Mouse (Mus musculus) embryo, embryonic 11 days (tissue): Measurements from ENCODE around the gene Synpo2.
"Not testable (repeated sequence)": the region's sequence is repeated elsewhere in the genome, so short reads cannot be mapped to it uniquely, and the experiment has no call there.

Experiments used
- DNase-seq: peaks from one replicate; pipeline ENCODE4 v3.0.0-alpha.2; 2015

Gene Synpo2

GRCm38 (mm10) chr3:123128781-123129180 lies 107.2 kb downstream of the Synpo2 start:
- no peak for DNase-seq

- no peak for DNase-seq
Observed at GRCm38 (mm10) chr3:123128091-123128490, 107.9 kb downstream of the Synpo2 start.

- not testable (repeated sequence) for DNase-seq
Observed at GRCm38 (mm10) chr3:123126741-123127140, 109.2 kb downstream of the Synpo2 start.

DNA sequence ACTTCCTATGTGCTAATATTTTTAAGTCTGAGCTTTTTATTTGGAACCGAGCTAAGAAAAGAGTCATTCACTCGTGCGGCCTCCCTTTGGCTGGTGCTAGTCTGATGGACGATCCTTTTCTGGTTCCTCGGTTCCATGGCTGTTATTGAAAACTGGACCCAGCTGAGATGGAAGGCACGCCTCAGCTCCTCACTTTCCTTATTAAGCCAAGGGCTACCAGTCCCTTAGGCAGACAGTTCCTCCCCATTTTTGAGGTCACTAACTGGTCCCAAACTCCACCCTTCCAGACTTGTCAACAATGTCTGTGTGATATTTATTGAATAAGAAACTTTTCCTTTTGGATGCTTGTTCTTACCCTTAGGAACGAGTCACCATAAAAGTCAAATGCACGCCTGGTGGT lies 112.1 kb downstream of the Synpo2 start:
- DNase-seq, result no peak

DNA sequence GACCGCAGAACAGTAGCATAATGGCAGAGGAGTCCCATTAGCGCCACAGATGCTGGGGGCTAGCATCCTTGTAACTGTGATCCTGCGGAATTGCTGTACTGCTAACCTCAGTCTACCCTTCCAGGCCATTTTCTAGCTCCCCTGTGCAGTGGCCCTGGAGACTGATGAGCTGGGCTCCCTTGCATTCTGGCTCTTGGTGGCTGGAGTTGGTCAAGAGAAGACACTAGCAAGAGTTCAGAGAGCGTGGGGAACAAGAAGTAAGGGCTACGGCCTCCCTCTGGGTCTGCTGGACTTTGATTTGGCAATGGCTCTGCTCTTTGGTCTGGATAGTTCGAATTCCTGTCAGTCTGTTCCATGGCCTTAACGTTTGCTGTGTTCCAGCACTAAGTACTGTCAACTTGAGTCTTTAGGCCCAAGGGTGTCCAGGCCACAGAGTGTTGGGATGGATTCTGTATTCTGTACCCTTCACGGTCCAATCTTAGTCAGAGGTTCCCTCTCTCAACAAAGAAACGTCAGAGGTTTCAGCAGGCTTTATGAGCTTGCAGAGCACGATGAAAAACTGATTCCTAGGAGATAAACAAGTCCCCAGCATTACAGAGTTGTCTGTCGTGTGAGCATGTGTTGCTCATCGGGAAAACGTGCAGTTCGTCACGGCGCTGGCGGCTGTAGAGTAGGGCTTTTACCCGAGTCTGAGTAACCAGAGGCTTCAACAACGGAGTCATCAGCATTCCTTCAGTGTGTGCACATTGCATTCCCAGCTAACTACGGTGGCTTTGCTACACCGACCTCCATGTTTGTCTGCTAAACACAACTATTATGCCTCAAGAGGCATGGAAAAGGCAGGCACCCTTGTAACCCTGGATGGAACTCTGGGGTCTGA lies 113.6 kb downstream of the Synpo2 start:
- DNase-seq, result no peak

DNA sequence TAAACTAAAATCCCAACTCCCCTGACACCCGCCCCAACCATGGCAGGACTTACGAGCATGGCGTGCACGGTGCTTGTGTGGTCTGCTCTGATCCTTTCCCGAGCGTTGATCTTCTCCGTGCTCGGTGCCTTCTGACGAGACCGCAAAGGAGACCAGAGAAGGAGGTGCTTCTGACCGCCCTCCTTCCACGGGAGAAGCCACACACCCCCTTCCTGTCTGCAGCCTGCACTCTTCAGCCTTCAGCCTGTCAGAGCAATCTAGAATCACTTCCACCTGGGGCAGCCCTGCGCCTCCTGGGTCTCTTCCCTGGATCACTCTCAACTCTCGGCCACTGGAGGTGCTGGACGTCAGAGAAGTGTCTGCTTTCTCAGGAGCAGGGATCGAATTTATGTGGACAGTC lies 119.0 kb downstream of the Synpo2 start:
- DNase-seq, result peak; percentile 40

DNA sequence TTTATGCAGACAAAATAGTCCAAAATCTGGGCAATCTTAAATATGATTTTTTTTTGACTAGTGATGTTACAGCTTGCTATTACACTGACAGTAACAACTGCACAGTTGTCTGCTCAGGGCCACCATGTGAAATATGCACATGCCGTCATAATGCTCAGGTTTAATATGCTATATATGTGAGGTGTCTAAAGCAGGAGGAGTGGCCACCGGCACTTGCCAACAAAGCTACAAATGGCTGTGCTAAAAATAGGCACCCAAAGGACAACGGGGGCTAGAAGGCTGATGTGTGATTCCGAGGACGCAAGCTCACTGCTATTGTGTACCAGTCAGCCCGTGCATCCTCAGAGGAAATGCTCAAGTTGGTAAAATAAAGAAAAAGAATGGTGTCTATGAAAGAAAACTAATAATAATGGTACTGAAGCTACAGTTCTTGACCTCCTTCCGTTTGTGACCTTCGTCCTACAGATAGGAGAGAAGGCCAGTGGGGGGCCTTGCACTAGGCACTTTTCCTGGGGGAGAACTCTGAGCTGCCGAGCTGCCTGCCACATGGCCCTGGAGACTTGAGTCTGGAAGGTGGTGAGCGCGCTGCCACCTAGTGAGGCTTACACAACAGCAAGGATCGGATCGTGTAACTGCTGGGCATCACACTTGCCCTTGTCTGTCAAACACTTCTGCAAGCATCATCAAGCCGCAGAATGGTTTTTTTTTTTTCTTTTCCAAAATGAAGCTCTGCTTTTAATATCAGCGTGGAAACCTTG lies 120.0 kb downstream of the Synpo2 start:
- DNase-seq, result peak; percentile 52

DNA sequence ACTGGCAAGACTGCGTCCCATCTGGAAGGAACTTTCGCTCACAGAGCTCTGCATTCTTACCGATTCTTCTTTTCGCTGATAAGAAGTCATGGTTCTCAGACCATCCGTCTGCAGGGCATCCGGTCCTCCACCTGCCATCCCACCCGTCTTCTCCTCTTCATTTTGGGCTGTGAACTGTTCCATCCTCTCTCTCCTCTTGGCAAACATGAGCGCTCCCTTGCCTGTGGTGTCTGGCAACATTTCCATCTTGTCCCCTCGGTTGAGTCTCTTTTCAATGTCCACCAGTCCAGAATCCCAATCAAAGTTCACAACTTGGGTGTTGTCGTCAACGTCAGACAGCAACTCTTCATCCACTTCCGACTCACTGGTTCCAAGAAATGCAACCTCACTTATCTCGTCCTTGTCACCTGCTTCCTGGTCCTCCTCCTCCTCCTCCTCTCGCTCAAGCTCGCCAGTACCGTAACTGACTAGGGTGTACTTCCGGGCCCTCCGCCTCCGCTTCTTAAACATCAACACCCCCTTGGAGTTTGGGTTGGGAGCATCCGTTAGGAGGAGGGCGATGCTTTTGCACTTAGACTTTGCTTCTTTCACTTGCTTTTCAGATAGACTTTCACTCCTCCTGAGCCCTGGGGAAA lies 121.8 kb downstream of the Synpo2 start:
- no peak for DNase-seq

- no peak for DNase-seq
Observed at GRCm38 (mm10) chr3:123112781-123113180, 123.2 kb downstream of the Synpo2 start.

- no peak for DNase-seq
Observed at GRCm38 (mm10) chr3:123111071-123111711, 124.8 kb downstream of the Synpo2 start.

GRCm38 (mm10) chr3:123107830-123108549 lies 128.0 kb downstream of the Synpo2 start:
- DNase-seq, result no peak

DNA sequence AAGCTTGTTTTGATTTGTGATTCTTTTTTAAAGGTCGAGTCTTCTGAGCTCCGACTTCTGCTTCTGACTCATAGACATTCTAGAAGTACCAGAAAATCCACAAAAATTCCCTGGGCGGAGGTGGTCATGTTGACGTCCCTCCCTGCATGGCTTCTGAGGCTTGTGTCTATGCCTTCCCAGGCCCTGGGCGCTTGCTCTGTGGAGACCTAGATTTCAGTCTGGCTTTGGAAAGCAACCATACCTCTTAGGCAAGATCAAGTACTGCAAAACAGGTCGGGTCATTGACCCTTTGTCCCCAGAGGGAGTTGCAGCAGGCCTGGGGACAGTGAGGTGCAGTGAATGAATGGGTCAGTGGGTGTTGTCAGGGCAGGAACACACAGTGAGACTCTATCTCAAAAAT lies 131.6 kb downstream of the Synpo2 start:
- no peak for DNase-seq

DNA sequence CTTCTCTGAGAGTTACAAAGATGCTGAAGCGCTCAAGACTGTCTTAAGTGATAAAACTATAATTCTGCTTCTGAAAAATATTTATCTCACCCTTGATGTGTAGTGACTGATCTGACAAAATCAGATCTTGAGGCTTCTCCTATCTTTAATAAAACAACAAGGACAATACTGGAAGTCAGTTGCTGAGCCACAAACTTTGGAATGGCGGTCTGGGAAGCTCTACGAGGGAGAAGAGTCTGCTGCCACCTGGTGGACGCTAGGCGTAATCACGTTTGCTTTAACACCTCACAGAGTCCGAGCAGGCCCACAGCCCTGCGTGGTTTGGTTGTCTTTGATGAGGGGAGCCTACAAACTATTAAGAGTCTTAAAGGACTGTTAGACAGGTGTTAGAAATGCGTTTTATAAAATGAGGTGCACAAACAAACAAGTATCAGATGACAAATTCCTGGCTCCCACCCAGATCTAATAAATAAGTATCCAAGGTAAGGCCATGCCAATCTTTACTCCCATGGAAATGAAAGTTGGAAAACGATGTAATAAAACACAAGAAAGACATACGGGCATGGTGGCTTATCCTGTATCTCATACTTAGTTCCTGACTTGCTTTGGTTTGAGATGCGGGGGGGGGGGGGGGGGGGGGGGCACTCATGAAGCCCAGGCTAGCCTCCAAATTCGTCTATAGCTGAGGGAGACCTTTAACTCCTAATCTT lies 132.6 kb downstream of the Synpo2 start:
- DNase-seq, result peak; percentile 89

GRCm38 (mm10) chr3:123101761-123102160 lies 134.2 kb downstream of the Synpo2 start:
- DNase-seq, result no peak

DNA sequence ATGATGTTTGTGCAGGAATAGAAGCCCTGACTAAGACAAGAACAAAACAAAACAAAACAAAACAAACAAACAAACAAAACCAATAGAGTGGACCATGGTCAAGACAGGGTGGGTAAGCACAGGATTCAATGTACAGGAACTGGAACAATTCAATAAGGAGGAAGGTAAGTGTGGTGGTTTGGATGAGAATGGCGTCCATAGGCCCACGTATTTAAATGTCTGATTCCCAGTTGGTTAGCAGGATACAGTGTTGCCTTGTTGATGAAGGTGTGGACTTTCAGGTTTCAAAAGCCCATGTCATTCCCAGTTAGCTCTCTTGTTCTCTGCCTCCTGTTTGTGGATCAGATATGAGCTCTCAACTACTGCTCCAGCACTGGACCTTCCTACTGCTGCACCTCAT lies 140.8 kb downstream of the Synpo2 start:
- DNase-seq, result no peak

- no peak for DNase-seq
Observed at GRCm38 (mm10) chr3:123093640-123094361, 142.1 kb downstream of the Synpo2 start.

DNA sequence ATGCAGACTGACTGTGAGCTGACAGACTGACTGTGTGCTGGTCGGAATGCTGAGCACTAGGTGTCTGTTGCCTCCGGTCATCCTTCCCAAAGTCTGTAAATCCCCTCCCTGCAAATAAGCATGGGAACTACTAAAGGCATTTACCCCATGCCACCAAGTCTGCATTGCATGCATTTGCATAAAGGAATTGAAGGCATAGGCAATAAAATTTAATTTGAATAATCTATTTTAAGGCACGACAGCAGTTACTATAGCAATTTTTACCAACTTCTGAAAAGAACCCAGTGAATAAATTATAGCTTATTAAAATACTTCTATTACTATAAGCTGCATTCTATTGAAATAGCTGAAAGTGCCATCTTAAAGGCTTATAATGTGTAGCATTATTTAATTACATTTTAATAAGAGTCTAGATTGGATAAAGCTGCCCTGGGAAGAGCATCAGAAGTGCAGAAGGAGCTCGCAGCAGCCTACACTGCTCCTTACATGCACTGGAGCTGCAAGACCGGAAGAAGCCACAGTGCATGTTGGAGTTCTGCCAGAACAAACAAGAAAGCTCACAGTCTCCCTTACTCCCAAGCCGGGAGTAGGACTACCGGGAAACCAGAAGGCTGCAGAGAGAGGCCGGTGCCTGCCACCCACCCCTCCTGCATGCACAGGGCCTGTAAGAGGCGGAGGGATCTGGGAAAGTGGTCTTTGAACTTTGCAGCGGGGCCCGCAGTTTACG lies 142.9 kb downstream of the Synpo2 start:
- peak; percentile 54 for DNase-seq

GRCm38 (mm10) chr3:123092442-123092841 lies 143.5 kb downstream of the Synpo2 start:
- no peak for DNase-seq

DNA sequence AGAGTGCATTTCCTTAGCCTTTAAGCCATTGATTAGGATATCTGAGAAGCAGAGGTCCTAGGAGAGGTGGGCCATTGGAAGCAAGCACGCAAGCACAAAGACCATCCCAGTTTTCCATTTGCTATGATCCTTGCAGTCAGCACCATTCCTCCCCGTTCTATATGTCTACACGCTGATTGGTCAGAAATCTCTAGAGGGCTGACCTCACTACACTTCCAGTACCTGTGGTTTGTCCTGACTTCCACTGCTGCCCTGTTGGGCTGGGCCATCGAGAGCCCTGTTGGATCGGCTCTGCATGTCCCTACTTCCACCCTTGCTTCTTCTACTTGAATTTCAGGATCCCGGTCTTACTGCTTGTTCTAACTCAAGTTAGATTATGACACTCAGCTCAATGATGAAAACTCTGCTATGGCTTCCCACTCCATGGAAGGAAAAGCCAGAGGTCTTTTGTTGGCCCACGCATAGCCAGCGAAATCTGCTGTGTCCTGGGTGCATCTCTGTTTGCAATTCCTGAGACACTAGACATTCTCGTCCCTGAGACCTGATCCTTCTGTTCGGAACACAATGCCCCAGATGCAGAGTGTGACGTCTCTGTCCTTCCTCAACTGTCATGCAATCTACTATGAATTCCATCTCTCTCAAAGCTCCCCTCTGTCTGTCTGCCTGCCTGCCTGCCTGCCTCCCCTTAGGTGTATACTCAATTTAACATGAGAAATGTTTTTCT lies 146.5 kb downstream of the Synpo2 start:
- DNase-seq, result no peak

- no peak for DNase-seq
Observed at GRCm38 (mm10) chr3:123088284-123088683, 147.7 kb downstream of the Synpo2 start.
